Mouse (Mus musculus): ENCODE results near the gene Fbxw10. TPM values are rescaled to one million over a fixed set of nuclear protein-coding genes. Genes with fewer than 3 reads are reported as not detected.
A peak's percentile ranks its signal among the peaks of the same experiment; 100 is the strongest.

The Fbxw10 gene
- total and polyA plus RNA-seq, 3 experiments: 0.55 TPM; not detected in 2

DNA sequence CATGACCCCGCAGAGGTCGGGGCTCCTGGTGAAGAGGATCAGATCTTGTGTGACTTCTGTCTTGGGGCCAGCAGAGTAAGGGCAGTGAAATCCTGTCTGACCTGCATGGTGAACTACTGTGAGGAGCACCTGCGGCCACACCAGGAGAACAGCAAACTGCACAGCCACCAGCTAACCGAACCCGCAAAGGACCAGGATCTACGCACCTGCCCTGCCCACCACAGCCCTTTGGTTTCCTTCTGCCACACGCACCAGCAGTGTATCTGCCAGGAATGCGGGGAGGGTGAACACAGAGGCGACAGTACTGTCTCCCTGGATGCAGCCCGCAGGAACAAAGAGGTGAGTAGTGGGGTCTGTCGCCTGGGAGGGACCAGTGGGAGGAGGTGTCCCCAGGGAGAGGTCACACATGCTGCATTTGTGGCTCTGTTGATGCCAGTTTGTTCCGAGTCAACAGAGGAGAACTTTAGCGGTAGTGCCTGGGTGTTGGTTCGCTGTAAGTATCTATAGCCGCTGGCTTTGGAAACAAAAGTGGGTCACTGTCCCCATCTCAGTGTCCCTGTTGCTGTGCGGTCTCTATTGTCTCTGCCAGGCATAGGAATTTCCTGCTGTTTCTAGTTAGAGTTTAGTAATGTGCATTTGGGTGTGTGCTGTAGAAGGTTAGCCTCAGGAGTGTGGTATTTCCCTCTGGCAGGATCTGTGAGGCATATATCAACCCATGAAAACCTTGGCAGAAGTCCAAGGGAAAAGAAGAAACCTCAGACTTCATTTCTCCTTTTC lies 26.0 kb upstream of the Fbxw10 start:
- no peaks in the 10 kb centered on the region for H3K36me3 ChIP-seq (replicated peaks)
- H3K4me3 ChIP-seq (ENCODE audit: low read depth, low read length): peak overlapping the region; percentile 42
- no peak for DNase-seq (ENCODE audit: low spot score)
- H3K4me1 ChIP-seq (ENCODE audit: insufficient read depth, low read depth, low read length): no peaks in the 10 kb centered on the region
- TF ChIP-seq GATA2 (IDR thresholded peaks at IDR 0.05; ENCODE audit: borderline replicate concordance, low read depth, low read length): no peak
- TF ChIP-seq GATA1 (IDR thresholded peaks at IDR 0.05; ENCODE audit: borderline replicate concordance, low read length): no peak
- TF ChIP-seq TAL1 (conservative IDR thresholded peaks at IDR 0.05; ENCODE audit: low read depth, low read length): no peak
- TF ChIP-seq CTCF (IDR thresholded peaks at IDR 0.05; ENCODE audit: low read depth, low read length): no peak
- no peak for TF ChIP-seq POLR2AphosphoS5 (IDR thresholded peaks at IDR 0.05; ENCODE audit: insufficient replicate concordance, low read depth, low read length)
- no peaks in the 10 kb centered on the region for H3K9me3 ChIP-seq (replicated peaks)
- peaks cover 5% of the 10 kb centered on the region for H3K27me3 ChIP-seq (ENCODE audit: insufficient read depth, low read length)
- no peak for ATAC-seq (ENCODE audit: extremely low read depth, insufficient number of reproducible peaks, low FRiP score, poor library complexity, severe bottlenecking)

DNA sequence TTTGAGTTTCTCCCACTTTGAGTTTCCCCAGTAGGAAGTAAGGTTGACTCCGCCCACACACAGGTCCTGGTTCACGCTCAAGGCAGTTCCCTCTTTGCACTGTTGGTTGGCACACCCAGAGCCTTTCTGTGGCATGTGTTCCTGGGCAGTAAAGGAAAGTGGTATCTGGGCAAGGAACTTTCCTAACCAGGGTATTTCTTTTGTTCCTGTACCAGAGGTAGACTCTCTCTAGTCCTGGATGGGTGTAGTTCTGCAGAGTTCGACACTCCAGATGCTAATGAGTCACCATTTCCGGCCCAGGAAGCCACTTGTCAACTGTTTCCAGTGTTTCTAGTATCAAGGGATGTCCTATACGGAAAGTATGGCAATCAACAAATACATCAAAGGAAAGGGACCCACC lies 25.0 kb upstream of the Fbxw10 start:
- Histone ChIP-seq H3K9me3 (replicated peaks) (no peaks in the 10 kb centered on the region), H3K4me1 (ENCODE audit: insufficient read depth, low read depth, low read length) (no peaks in the 10 kb centered on the region), H3K27me3 (ENCODE audit: insufficient read depth, low read length) (peaks cover 5% of the 10 kb centered on the region), H3K4me3 (ENCODE audit: low read depth, low read length) (no peak overlapping the region), H3K36me3 (replicated peaks) (no peaks in the 10 kb centered on the region)
- DNase-seq (ENCODE audit: low spot score): no peak
- TF ChIP-seq GATA2 (IDR thresholded peaks at IDR 0.05; ENCODE audit: borderline replicate concordance, low read depth, low read length): no peak
- no peak for ATAC-seq (ENCODE audit: extremely low read depth, insufficient number of reproducible peaks, low FRiP score, poor library complexity, severe bottlenecking)

DNA sequence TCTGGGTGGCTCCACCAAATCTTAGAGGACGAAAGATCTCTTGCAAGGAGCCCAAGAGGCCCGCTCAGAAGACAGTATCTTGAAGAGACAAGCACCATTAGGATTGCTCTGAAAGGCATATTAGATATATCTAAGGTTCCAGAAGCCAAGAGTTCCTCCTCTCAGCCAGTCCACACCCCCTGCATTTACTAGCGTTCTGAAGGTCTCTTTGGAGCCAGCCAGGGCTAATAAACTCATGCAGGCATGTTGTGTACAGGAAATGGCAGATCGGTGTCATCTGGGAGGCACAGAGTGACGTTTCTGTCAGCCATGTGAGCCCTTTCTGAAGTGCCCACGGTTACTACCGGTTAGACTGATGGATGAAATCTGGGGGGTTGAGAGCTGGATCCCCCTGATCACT lies 22.7 kb upstream of the Fbxw10 start:
- H3K4me3 ChIP-seq (ENCODE audit: low read depth, low read length): no peak overlapping the region
- H3K4me1 ChIP-seq (ENCODE audit: insufficient read depth, low read depth, low read length): no peaks in the 10 kb centered on the region
- H3K36me3 ChIP-seq (replicated peaks): peaks cover 7% of the 10 kb centered on the region
- no peak for TF ChIP-seq CTCF (IDR thresholded peaks at IDR 0.05; ENCODE audit: low read depth, low read length)
- TF ChIP-seq TAL1 (conservative IDR thresholded peaks at IDR 0.05; ENCODE audit: low read depth, low read length): no peak
- no peak for TF ChIP-seq POLR2AphosphoS5 (IDR thresholded peaks at IDR 0.05; ENCODE audit: insufficient replicate concordance, low read depth, low read length)
- no peak for TF ChIP-seq GATA1 (IDR thresholded peaks at IDR 0.05; ENCODE audit: borderline replicate concordance, low read length)
- no peak for TF ChIP-seq GATA2 (IDR thresholded peaks at IDR 0.05; ENCODE audit: borderline replicate concordance, low read depth, low read length)
- no peaks in the 10 kb centered on the region for H3K9me3 ChIP-seq (replicated peaks)
- H3K27me3 ChIP-seq (ENCODE audit: insufficient read depth, low read length): no peaks in the 10 kb centered on the region; the same call in 1 of the 2 replicates
- ATAC-seq (ENCODE audit: extremely low read depth, insufficient number of reproducible peaks, low FRiP score, poor library complexity, severe bottlenecking) (no peak), DNase-seq (ENCODE audit: low spot score) (no peak)

DNA sequence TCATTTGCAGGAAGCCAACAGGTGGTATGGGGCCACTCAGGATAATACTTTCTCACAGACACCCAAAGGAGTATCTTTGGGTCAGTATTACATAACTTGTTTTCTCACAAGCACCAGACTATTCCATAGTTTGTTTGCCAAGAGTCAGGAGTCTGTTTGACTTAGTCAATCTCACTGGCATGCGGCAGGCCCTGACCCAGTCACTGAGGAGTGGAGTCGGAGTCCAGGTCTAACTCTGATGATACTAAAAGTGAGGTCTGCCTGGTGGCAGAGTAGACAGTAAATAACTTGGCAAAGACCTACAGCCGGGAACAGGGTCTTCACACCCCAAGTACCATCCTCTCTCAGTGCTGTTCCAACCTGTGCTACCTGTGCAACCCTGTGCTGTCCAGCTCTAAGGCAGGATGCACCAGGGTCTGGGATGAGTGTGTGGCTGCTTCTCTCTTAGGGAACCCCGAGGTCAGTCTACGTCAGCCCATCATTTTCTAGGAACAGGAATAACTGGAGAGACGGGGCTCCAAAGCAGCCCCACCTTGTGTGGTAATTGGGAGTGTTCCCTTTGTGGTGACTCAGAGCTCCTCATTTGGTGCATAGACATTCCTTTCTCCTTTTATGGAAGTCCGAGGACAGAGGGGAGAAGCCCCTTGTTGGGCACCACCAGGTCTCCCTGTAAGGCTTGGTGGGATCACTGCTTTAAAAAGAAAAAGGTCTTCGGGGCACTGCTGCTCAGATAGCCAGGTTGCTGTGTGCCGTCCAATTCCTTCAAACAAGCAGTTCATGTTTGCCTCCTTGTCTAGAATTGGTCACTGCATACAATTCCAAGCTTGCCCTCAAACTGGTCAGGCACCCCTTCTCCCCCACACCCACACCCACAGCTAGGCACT lies 21.4 kb upstream of the Fbxw10 start:
- no peak for ATAC-seq (ENCODE audit: extremely low read depth, insufficient number of reproducible peaks, low FRiP score, poor library complexity, severe bottlenecking)
- H3K4me3 ChIP-seq (ENCODE audit: low read depth, low read length): no peak overlapping the region
- DNase-seq (ENCODE audit: low spot score): no peak
- H3K36me3 ChIP-seq (replicated peaks): peaks cover 11% of the 10 kb centered on the region
- no peak for TF ChIP-seq GATA2 (IDR thresholded peaks at IDR 0.05; ENCODE audit: borderline replicate concordance, low read depth, low read length)
- TF ChIP-seq TAL1 (conservative IDR thresholded peaks at IDR 0.05; ENCODE audit: low read depth, low read length): no peak
- no peak for TF ChIP-seq GATA1 (IDR thresholded peaks at IDR 0.05; ENCODE audit: borderline replicate concordance, low read length)
- TF ChIP-seq CTCF (IDR thresholded peaks at IDR 0.05; ENCODE audit: low read depth, low read length): no peak
- no peak for TF ChIP-seq POLR2AphosphoS5 (IDR thresholded peaks at IDR 0.05; ENCODE audit: insufficient replicate concordance, low read depth, low read length)
- H3K4me1 ChIP-seq (ENCODE audit: insufficient read depth, low read depth, low read length): no peaks in the 10 kb centered on the region
- no peaks in the 10 kb centered on the region for H3K9me3 ChIP-seq (replicated peaks)
- H3K27me3 ChIP-seq (ENCODE audit: insufficient read depth, low read length): no peaks in the 10 kb centered on the region; the same call in 1 of the 2 replicates

DNA sequence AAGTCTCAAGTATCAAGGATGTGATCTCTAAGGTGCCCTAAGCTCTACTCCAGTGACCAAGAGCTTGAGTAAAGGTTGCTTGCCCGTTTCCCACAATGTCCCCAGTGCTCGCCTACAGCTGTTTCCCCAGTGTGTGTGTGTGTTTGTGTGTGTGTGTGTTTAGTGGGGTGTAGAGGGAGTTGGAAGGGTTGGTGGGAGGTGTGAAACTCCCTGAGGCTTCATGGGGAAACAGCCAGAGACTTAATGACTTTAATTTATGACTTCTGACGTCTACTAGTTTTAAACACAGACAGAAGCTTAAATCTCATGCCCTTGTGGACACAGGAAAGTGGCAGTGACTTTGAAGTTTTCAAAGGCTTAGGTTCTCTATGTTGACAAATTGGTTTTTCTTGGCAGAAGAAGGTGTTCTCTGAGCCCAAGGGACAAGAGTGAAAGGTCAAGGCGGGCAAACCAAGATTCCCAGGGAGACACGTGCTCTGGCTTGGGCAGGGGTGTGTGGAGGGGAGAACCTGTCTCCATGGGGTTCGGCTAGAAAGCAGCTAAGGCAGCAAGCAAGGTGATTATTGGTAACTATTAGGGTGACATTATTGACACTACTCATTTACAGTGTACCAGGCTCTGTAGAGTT lies 20.6 kb upstream of the Fbxw10 start:
- ATAC-seq (ENCODE audit: extremely low read depth, insufficient number of reproducible peaks, low FRiP score, poor library complexity, severe bottlenecking): no peak
- Histone ChIP-seq H3K9me3 (replicated peaks) (no peaks in the 10 kb centered on the region), H3K4me1 (ENCODE audit: insufficient read depth, low read depth, low read length) (no peaks in the 10 kb centered on the region)

DNA sequence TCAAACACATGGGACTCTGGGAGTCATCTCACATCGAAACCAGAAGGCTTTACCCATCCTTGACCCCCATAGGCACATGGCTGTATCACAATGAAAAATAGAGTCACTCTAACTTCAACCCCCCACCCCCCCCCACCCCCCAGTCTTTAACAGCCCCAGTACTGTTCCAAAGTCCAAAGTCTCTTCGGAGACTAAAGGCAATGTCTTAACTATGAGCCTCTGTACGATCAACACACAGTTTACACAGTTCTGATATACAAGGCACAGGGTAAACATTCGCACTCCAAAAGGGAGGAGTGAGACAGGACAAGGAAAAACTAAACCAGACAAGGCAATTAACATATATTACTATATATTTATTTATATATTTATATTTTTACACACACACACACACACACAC lies 19.7 kb upstream of the Fbxw10 start:
- no peaks in the 10 kb centered on the region for H3K4me1 ChIP-seq (ENCODE audit: insufficient read depth, low read depth, low read length)
- no peak for TF ChIP-seq GATA1 (IDR thresholded peaks at IDR 0.05; ENCODE audit: borderline replicate concordance, low read length)
- TF ChIP-seq POLR2AphosphoS5 (IDR thresholded peaks at IDR 0.05; ENCODE audit: insufficient replicate concordance, low read depth, low read length): no peak
- no peak for TF ChIP-seq CTCF (IDR thresholded peaks at IDR 0.05; ENCODE audit: low read depth, low read length)
- TF ChIP-seq TAL1 (conservative IDR thresholded peaks at IDR 0.05; ENCODE audit: low read depth, low read length): no peak
- no peak for TF ChIP-seq GATA2 (IDR thresholded peaks at IDR 0.05; ENCODE audit: borderline replicate concordance, low read depth, low read length)
- ATAC-seq (ENCODE audit: extremely low read depth, insufficient number of reproducible peaks, low FRiP score, poor library complexity, severe bottlenecking): no peak
- peaks cover 21% of the 10 kb centered on the region for H3K36me3 ChIP-seq (replicated peaks)
- no peak for DNase-seq (ENCODE audit: low spot score)
- no peak overlapping the region for H3K4me3 ChIP-seq (ENCODE audit: low read depth, low read length)
- no peaks in the 10 kb centered on the region for H3K9me3 ChIP-seq (replicated peaks)
- H3K27me3 ChIP-seq (ENCODE audit: insufficient read depth, low read length): no peaks in the 10 kb centered on the region

More for the DNA sequence above, 20.6 kb upstream of the Fbxw10 start:
- Histone ChIP-seq H3K27me3 (ENCODE audit: insufficient read depth, low read length) (no peaks in the 10 kb centered on the region), H3K36me3 (replicated peaks) (peaks cover 15% of the 10 kb centered on the region), H3K4me3 (ENCODE audit: low read depth, low read length) (no peak overlapping the region)
- no peak for TF ChIP-seq TAL1 (conservative IDR thresholded peaks at IDR 0.05; ENCODE audit: low read depth, low read length)
- DNase-seq (ENCODE audit: low spot score): no peak

All from G1E (cell line).